ENCODE assay signal across 8 mouse cellular contexts in genomic region chr7:6730241-6730640, GRCm38 (mm10). TPM values are rescaled to one million over a fixed set of nuclear protein-coding genes. Genes with fewer than 3 reads are reported as not detected.
DNase-seq lines count a peak whose midpoint lies in the region; ATAC-seq lines count a peak whose summit lies in the region.

TSS of gene Peg3 (minus strand) at chr7:6730431.
TSS of gene Usp29 (plus strand) at chr7:6730578.

- peak; percentile 42 for ATAC-seq in forebrain, embryonic 15.5 days (replicated peaks)
- ATAC-seq in liver, embryonic 13.5 days (ENCODE audit: low read depth): peak; percentile 35
- ATAC-seq in neural tube, embryonic 14.5 days (ENCODE audit: low read depth): peak; percentile 60

- peak within 1 kb of the TSS; percentile 98 for H3K27ac ChIP-seq in forebrain, embryonic 15.5 days (replicated peaks)
- H3K27ac ChIP-seq in liver, embryonic 13.5 days: peak within 1 kb of the TSS; percentile 85
- peak within 1 kb of the TSS; percentile 95 for H3K27ac ChIP-seq in neural tube, embryonic 14.5 days (ENCODE audit: low read depth, low read length)

- 50% methylated on average over 24 of the region's 24 CpGs for WGBS in forebrain, embryonic 15.5 days
- 31% methylated on average over 24 of the region's 24 CpGs for WGBS in liver, embryonic 13.5 days (ENCODE audit: insufficient replicate concordance)
- WGBS in neural tube, embryonic 14.5 days: 56% methylated on average over 24 of the region's 24 CpGs

- H3K9me3 ChIP-seq in forebrain, embryonic 15.5 days: peaks cover 19% of the 10 kb centered on the region
- peaks cover 31% of the 10 kb centered on the region for H3K9me3 ChIP-seq in liver, embryonic 13.5 days (replicated peaks)
- peaks cover 7% of the 10 kb centered on the region for H3K9me3 ChIP-seq in neural tube, embryonic 14.5 days (ENCODE audit: control insufficient read depth, low read length)

- H3K4me3 ChIP-seq in forebrain, embryonic 15.5 days: peak within 1 kb of the TSS; percentile 60
- H3K4me3 ChIP-seq in liver, embryonic 13.5 days (replicated peaks): peak within 1 kb of the TSS; percentile 58
- H3K4me3 ChIP-seq in neural tube, embryonic 14.5 days (ENCODE audit: low read depth, low read length): peak within 1 kb of the TSS; percentile 55

- intact Hi-C loops in heart, postnatal 10 days (cut with DNase I): no loop called here

- DNase-seq in MN1 (ENCODE audit: low spot score): peak; percentile 89
- DNase-seq in cerebellum, adult 11 months: peak; percentile 90
- DNase-seq in heart, postnatal 10 days: peak; percentile 88 to 89
- DNase-seq in kidney, postnatal 36 days: peak; percentile 69 to 73
- DNase-seq in liver, embryonic 13.5 days: peak; percentile 75
- DNase-seq in urinary bladder, postnatal 25 days (ENCODE audit: low spot score): peak; percentile 61

- H3K27me3 ChIP-seq in forebrain, embryonic 15.5 days: no peaks in the 10 kb centered on the region
- H3K27me3 ChIP-seq in liver, embryonic 13.5 days: peaks cover 16% of the 10 kb centered on the region
- no peaks in the 10 kb centered on the region for H3K27me3 ChIP-seq in neural tube, embryonic 14.5 days (ENCODE audit: control insufficient read depth, insufficient read depth, low read length)

- H3K36me3 ChIP-seq in forebrain, embryonic 15.5 days: peaks cover 5% of the 10 kb centered on the region; the same call in 1 of the 2 replicates
- H3K36me3 ChIP-seq in liver, embryonic 13.5 days: peaks cover 1% of the 10 kb centered on the region
- 0 out of 2 replicates have a peak, but pooled peaks cover 3% of the 10 kb centered on the region for H3K36me3 ChIP-seq in neural tube, embryonic 14.5 days (ENCODE audit: control insufficient read depth, insufficient read depth, low read length)

- H3K9ac ChIP-seq in forebrain, embryonic 15.5 days (replicated peaks): peak within 1 kb of the TSS; percentile 64
- peak within 1 kb of the TSS; percentile 68 for H3K9ac ChIP-seq in liver, embryonic 13.5 days
- H3K9ac ChIP-seq in neural tube, embryonic 14.5 days (replicated peaks; ENCODE audit: low read depth, low read length): peak within 1 kb of the TSS; percentile 69

- H3K4me1 ChIP-seq in forebrain, embryonic 15.5 days: no peaks in the 10 kb centered on the region; the same call in 1 of the 2 replicates
- no peaks in the 10 kb centered on the region for H3K4me1 ChIP-seq in liver, embryonic 13.5 days (replicated peaks)
- no peaks in the 10 kb centered on the region for H3K4me1 ChIP-seq in neural tube, embryonic 14.5 days (ENCODE audit: control insufficient read depth, insufficient read depth, low read length)

- H3K4me2 ChIP-seq in forebrain, embryonic 15.5 days (replicated peaks): peak within 1 kb of the TSS; percentile 52
- peak within 1 kb of the TSS; percentile 70 for H3K4me2 ChIP-seq in liver, embryonic 13.5 days
- H3K4me2 ChIP-seq in neural tube, embryonic 14.5 days (ENCODE audit: low read depth, low read length): peak within 1 kb of the TSS; percentile 44

RNA-seq across cellular contexts. Expression of gene Peg3, which starts in this region (rescaled TPM):
- 51.1 and 58.7 TPM in 2 replicates for polyA plus RNA-seq in forebrain, embryonic 15.5 days (2015; fragmentation: Nextera tagmentation; extraction: Ambion mirVana)
- 10 to 100 TPM; 41.1 to 46.9 TPM for total RNA-seq in heart, postnatal 10 days (2021)
- 30.9 and 42.8 TPM in 2 replicates for polyA plus RNA-seq in liver, embryonic 13.5 days (2015; fragmentation: Nextera tagmentation; extraction: Ambion mirVana)
- polyA plus RNA-seq in neural tube, embryonic 14.5 days (2014; fragmentation: Nextera tagmentation; extraction: Ambion mirVana): 124 and 134 TPM in 2 replicates

RNA-seq across cellular contexts. Expression of gene Usp29, which starts in this region (rescaled TPM):
- 22.4 and 26.1 TPM in 2 replicates for polyA plus RNA-seq in forebrain, embryonic 15.5 days (2015; fragmentation: Nextera tagmentation; extraction: Ambion mirVana)
- total RNA-seq in heart, postnatal 10 days (2021): 1 to 10 TPM in 1 of 2 experiments, under 1 TPM in 1; 0.87 to 1.2 TPM
- polyA plus RNA-seq in liver, embryonic 13.5 days (2015; fragmentation: Nextera tagmentation; extraction: Ambion mirVana): 1.4 and 1.9 TPM in 2 replicates
- polyA plus RNA-seq in neural tube, embryonic 14.5 days (2014; fragmentation: Nextera tagmentation; extraction: Ambion mirVana): 30.8 and 41.5 TPM in 2 replicates

Comparison
In these comparisons a context has a peak if more than half of its experiments do, and no peak if none do; other contexts are left out.
1. Peak in every context shown above with its lines: DNase-seq, ATAC-seq, H3K4me3 ChIP-seq and H3K27ac ChIP-seq.